Mouse (Mus musculus) spleen, adult 2 months (tissue): Measurements from ENCODE around the gene Gm11042.

Experiments
- CTCF ChIP-seq: fragments of 200-500 bp; IDR thresholded peaks from 2 replicates; pipeline ENCODE4 v1.5.1; 2011; ENCODE audit warnings: mild to moderate bottlenecking, inconsistent platforms; ENCODE audit not compliant: insufficient read depth, insufficient read length, insufficient replicate concordance; ENCODE audit errors: extremely low read depth
- POLR2A ChIP-seq: fragments of 200-500 bp; IDR thresholded peaks from 2 replicates; pipeline ENCODE4 v1.6.1; 2011; ENCODE audit warnings: low read depth, low read length, inconsistent platforms

GRCm38 (mm10) chr12:74326644-74327043 is 10.4 kb upstream of the Gm11042 start:
- TF ChIP-seq POLR2A = no peak
- TF ChIP-seq CTCF = no peak
